Mouse (Mus musculus): ENCODE results near the gene Fchsd2. TPM values are rescaled to one million over a fixed set of nuclear protein-coding genes. Genes with fewer than 3 reads are reported as not detected.

Gene Fchsd2
- polyA plus RNA-seq, 1 experiment: 21.5 TPM

DNA sequence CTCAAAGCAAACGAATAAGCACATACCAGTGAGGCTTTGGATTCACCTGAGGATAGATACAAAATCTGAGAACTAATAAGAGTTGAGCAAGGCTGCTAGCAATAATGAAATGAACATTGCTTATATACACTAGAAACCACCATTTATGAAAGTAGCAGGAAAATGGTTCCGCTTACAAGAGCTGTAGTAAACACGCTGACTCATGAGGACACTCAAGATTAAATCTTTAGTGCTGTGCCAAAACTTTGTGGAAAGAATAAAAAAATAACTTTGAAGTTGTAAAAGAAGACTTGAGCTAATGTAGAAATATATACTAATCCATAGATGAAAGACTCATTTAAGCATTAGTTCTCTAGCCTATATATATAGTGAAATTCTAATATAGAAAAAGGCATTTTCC lies 35.1 kb downstream of the Fchsd2 start:
- Histone ChIP-seq H3K27me3 (ENCODE audit: control insufficient read depth, insufficient read depth, low read length) (no peaks in the 10 kb centered on the region), H3K4me1 (ENCODE audit: control insufficient read depth, insufficient read depth, insufficient read length) (peaks cover 6% of the 10 kb centered on the region; the same call in 1 of the 2 replicates), H3K36me3 (ENCODE audit: control insufficient read depth, insufficient read depth, low read length) (peaks cover 6% of the 10 kb centered on the region; the same call in 1 of the 2 replicates), H3K27ac (ENCODE audit: insufficient read depth, low read length) (no peak overlapping the region), H3K4me3 (ENCODE audit: extremely low read depth, insufficient read depth, insufficient read length) (no peak overlapping the region)
- 62% methylated on average over 3 of the region's 3 CpGs for WGBS
- TF ChIP-seq CTCF (IDR thresholded peaks at IDR 0.05; ENCODE audit: extremely low read depth, insufficient read depth, insufficient read length, insufficient replicate concordance) (no peak), POLR2A (IDR thresholded peaks at IDR 0.05; ENCODE audit: low read depth, low read length) (no peak)
- DNase-seq (ENCODE audit: low read depth in 1 of 2, low spot score in 2 of 2): no peak

DNA sequence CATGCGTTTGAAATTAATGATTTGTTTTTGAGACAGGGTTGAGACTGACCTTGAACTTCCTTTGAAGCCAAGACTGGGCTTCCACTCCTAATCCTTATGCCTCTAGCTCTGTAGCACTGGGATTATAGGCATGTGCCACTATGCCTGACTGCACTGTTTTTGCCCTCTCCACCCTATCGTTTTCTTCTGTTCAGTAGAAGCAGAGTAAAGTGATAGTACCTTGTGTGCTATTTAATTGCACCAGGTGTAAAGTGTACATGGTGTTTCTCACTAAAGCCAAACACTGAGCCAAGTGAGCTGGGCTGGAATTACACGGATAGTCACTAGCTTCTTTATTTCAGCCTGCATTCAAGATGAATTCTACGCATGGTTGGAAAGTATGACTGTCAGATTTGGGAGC lies 35.9 kb downstream of the Fchsd2 start:
- peaks cover 7% of the 10 kb centered on the region; the same call in 1 of the 2 replicates for H3K36me3 ChIP-seq (ENCODE audit: control insufficient read depth, insufficient read depth, low read length)
- peaks cover 6% of the 10 kb centered on the region; the same call in 1 of the 2 replicates for H3K4me1 ChIP-seq (ENCODE audit: control insufficient read depth, insufficient read depth, insufficient read length)
- H3K27me3 ChIP-seq (ENCODE audit: control insufficient read depth, insufficient read depth, low read length): no peaks in the 10 kb centered on the region
- H3K4me3 ChIP-seq (ENCODE audit: extremely low read depth, insufficient read depth, insufficient read length): no peak overlapping the region
- no peak for DNase-seq (ENCODE audit: low read depth in 1 of 2, low spot score in 2 of 2)
- no peak overlapping the region for H3K27ac ChIP-seq (ENCODE audit: insufficient read depth, low read length)
- WGBS: 86% methylated on average over 4 of the region's 4 CpGs
- no peak for TF ChIP-seq POLR2A (IDR thresholded peaks at IDR 0.05; ENCODE audit: low read depth, low read length)
- TF ChIP-seq CTCF (IDR thresholded peaks at IDR 0.05; ENCODE audit: extremely low read depth, insufficient read depth, insufficient read length, insufficient replicate concordance): no peak

DNA sequence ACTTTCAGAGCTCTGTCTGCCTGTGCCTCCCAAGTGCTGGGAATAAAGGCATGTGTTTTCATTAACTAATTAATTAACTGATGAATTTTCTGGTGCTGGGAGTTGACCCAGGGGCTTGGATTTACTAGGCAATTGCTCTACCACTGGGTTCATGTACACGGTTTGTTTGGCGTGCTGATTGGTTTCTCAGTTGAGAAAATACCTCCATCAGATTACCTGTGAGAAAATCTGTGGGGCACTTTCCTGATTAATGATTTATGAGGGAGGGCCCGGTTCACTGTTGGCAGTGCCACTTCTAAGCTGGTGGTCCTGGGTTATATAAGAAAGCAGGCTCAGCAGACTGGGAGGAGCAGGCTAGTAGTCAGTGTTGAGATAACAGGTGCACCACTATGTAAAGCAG lies 38.0 kb downstream of the Fchsd2 start:
- DNase-seq (ENCODE audit: low read depth in 1 of 2, low spot score in 2 of 2): no peak
- H3K36me3 ChIP-seq (ENCODE audit: control insufficient read depth, insufficient read depth, low read length): peaks cover 8% of the 10 kb centered on the region; the same call in 1 of the 2 replicates
- peaks cover 4% of the 10 kb centered on the region; the same call in 1 of the 2 replicates for H3K4me1 ChIP-seq (ENCODE audit: control insufficient read depth, insufficient read depth, insufficient read length)
- TF ChIP-seq CTCF (IDR thresholded peaks at IDR 0.05; ENCODE audit: extremely low read depth, insufficient read depth, insufficient read length, insufficient replicate concordance): no peak
- no peak for TF ChIP-seq POLR2A (IDR thresholded peaks at IDR 0.05; ENCODE audit: low read depth, low read length)
- no peak overlapping the region for H3K27ac ChIP-seq (ENCODE audit: insufficient read depth, low read length)
- 87% methylated on average over 3 of the region's 3 CpGs for WGBS
- H3K4me3 ChIP-seq (ENCODE audit: extremely low read depth, insufficient read depth, insufficient read length): no peak overlapping the region
- H3K27me3 ChIP-seq (ENCODE audit: control insufficient read depth, insufficient read depth, low read length): no peaks in the 10 kb centered on the region

DNA sequence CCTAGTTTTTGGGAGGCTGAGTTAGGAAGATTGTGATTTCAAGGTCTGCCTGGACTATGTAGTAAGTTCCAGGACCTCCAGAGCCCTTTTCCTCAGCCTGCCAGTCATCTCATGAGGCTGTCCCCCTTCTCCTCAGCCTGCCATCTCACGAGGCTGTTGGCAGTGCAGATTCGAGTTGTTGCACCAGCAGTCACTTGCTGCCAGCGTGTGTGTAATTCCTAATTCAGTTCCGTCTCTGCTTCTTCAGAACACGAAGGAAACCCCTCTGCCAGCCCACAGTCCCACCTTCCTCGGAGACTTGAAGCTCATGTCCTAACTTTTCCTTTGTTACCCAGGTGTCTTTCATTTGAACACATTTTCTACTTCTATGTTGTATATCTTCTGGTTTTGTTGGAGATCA lies 38.6 kb downstream of the Fchsd2 start:
- no peak for DNase-seq (ENCODE audit: low read depth in 1 of 2, low spot score in 2 of 2)
- no peak overlapping the region for H3K4me3 ChIP-seq (ENCODE audit: extremely low read depth, insufficient read depth, insufficient read length)
- TF ChIP-seq POLR2A (IDR thresholded peaks at IDR 0.05; ENCODE audit: low read depth, low read length) (no peak), CTCF (IDR thresholded peaks at IDR 0.05; ENCODE audit: extremely low read depth, insufficient read depth, insufficient read length, insufficient replicate concordance) (no peak)
- WGBS: 86% methylated on average over 6 of the region's 6 CpGs
- H3K27me3 ChIP-seq (ENCODE audit: control insufficient read depth, insufficient read depth, low read length): no peaks in the 10 kb centered on the region
- peaks cover 4% of the 10 kb centered on the region; the same call in 1 of the 2 replicates for H3K4me1 ChIP-seq (ENCODE audit: control insufficient read depth, insufficient read depth, insufficient read length)
- no peak overlapping the region for H3K27ac ChIP-seq (ENCODE audit: insufficient read depth, low read length)
- peaks cover 8% of the 10 kb centered on the region; the same call in 1 of the 2 replicates for H3K36me3 ChIP-seq (ENCODE audit: control insufficient read depth, insufficient read depth, low read length)

DNA sequence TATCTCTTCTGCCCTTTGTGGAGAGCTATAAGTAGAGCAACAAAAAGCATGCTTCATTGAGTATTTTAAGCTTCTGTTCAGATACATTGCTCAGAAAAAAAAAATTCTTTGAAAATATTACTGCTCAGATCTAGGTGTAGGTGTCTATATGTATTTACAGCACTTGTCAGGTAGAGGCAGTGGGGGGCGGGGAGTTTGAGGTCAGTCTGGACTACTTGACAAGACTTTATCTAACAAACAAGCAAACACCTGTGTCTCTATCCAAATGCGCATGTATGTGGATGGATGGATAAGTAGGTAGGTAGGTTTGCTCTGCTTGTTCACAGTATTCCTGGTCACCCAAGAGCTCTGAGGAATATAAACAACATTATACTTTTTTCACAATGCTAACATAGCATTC lies 40.9 kb downstream of the Fchsd2 start:
- Histone ChIP-seq H3K36me3 (ENCODE audit: control insufficient read depth, insufficient read depth, low read length) (peaks cover 4% of the 10 kb centered on the region; the same call in 1 of the 2 replicates), H3K27ac (ENCODE audit: insufficient read depth, low read length) (no peak overlapping the region), H3K27me3 (ENCODE audit: control insufficient read depth, insufficient read depth, low read length) (no peaks in the 10 kb centered on the region), H3K4me3 (ENCODE audit: extremely low read depth, insufficient read depth, insufficient read length) (no peak overlapping the region), H3K4me1 (ENCODE audit: control insufficient read depth, insufficient read depth, insufficient read length) (peaks cover 4% of the 10 kb centered on the region; the same call in 1 of the 2 replicates)
- WGBS: 96% methylated on average over 2 of the region's 2 CpGs
- TF ChIP-seq POLR2A (IDR thresholded peaks at IDR 0.05; ENCODE audit: low read depth, low read length) (no peak), CTCF (IDR thresholded peaks at IDR 0.05; ENCODE audit: extremely low read depth, insufficient read depth, insufficient read length, insufficient replicate concordance) (no peak)
- DNase-seq (ENCODE audit: low read depth in 1 of 2, low spot score in 2 of 2): no peak

- Histone ChIP-seq H3K36me3 (ENCODE audit: control insufficient read depth, insufficient read depth, low read length) (peaks cover 3% of the 10 kb centered on the region; the same call in 1 of the 2 replicates), H3K4me3 (ENCODE audit: extremely low read depth, insufficient read depth, insufficient read length) (no peak overlapping the region), H3K4me1 (ENCODE audit: control insufficient read depth, insufficient read depth, insufficient read length) (peaks cover 4% of the 10 kb centered on the region; the same call in 1 of the 2 replicates), H3K27ac (ENCODE audit: insufficient read depth, low read length) (no peak overlapping the region), H3K27me3 (ENCODE audit: control insufficient read depth, insufficient read depth, low read length) (no peaks in the 10 kb centered on the region)
- 83% methylated on average over 2 of the region's 2 CpGs for WGBS
- DNase-seq (ENCODE audit: low read depth in 1 of 2, low spot score in 2 of 2): no peak
- TF ChIP-seq CTCF (IDR thresholded peaks at IDR 0.05; ENCODE audit: extremely low read depth, insufficient read depth, insufficient read length, insufficient replicate concordance): no peak
- no peak for TF ChIP-seq POLR2A (IDR thresholded peaks at IDR 0.05; ENCODE audit: low read depth, low read length)
Measured at GRCm38 (mm10) chr7:101134117-101134516, 41.5 kb downstream of the Fchsd2 start.

DNA sequence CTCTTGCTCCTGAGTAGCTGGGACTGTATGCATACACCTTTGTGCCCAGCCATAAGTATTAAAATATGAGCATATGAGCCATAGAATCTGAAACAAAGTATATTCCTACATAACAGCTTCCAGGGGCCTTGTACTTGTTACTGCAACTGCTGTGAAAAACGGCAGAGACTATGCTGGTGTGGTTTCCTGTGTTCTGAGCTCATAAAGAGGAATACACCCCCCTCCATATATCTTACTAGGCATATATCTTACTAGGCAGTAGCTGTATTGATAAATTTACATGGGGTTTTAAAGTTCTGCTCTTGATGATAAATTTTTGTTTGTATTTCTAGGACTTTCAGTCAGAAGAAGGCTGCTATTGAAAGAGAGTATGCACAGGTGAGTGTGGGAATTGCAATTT lies 46.2 kb downstream of the Fchsd2 start:
- no peak for DNase-seq (ENCODE audit: low read depth in 1 of 2, low spot score in 2 of 2)
- H3K4me3 ChIP-seq (ENCODE audit: extremely low read depth, insufficient read depth, insufficient read length): no peak overlapping the region
- H3K36me3 ChIP-seq (ENCODE audit: control insufficient read depth, insufficient read depth, low read length): peaks cover 8% of the 10 kb centered on the region; the same call in 1 of the 2 replicates
- no peaks in the 10 kb centered on the region for H3K4me1 ChIP-seq (ENCODE audit: control insufficient read depth, insufficient read depth, insufficient read length)
- H3K27ac ChIP-seq (ENCODE audit: insufficient read depth, low read length): no peak overlapping the region
- no peaks in the 10 kb centered on the region for H3K27me3 ChIP-seq (ENCODE audit: control insufficient read depth, insufficient read depth, low read length)
- 8% methylated on average over 1 of the region's 1 CpGs for WGBS
- TF ChIP-seq POLR2A (IDR thresholded peaks at IDR 0.05; ENCODE audit: low read depth, low read length) (no peak), CTCF (IDR thresholded peaks at IDR 0.05; ENCODE audit: extremely low read depth, insufficient read depth, insufficient read length, insufficient replicate concordance) (no peak)
